Mouse (Mus musculus) cortical plate, adult 2 months (tissue): Measurements from ENCODE around the gene Zfp146.

ENCODE experiments used
- CTCF ChIP-seq: fragments of 200-500 bp; IDR thresholded peaks from 2 replicates; pipeline ENCODE4 v1.5.1; 2011; ENCODE audit warnings: mild to moderate bottlenecking, control low read depth, low read length; ENCODE audit not compliant: insufficient read depth; ENCODE audit errors: extremely low read depth
- POLR2A ChIP-seq: fragments of 200-500 bp; IDR thresholded peaks from 2 replicates; pipeline ENCODE4 v1.6.1; 2011; ENCODE audit warnings: mild to moderate bottlenecking, low read length, control low read depth; ENCODE audit not compliant: insufficient read depth; ENCODE audit errors: extremely low read depth

DNA sequence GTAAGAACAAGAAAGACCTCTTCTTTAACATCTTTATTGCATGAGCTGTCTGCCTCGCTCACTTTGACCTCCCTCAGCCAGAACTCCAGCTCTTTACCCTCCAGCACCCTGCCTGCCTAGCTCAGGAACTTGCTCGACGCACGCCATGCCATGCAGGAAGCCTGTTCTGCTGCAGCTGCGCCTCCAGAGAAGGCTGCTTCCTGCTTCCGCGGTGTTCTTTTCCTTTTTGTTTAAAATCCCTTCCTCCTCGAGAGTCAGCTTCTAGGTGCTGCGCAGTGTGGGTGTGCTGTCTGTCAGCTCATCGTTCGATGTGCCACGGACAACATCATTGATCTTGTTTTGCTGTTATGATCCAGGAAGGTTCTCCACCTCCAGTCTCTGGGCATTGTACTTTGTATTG is 6.9 kb upstream of the Zfp146 start:
- TF ChIP-seq CTCF (no peak), POLR2A (no peak)
